Mouse (Mus musculus): Measurements from ENCODE around the gene Sufu. TPM values are rescaled to one million over a fixed set of nuclear protein-coding genes. Genes with fewer than 3 reads are reported as not detected.
A peak's percentile ranks its signal among the peaks of the same experiment; 100 is the strongest.

Gene Sufu
- total RNA-seq, 2 experiments from 2014 or later = 17.9 to 20.3 TPM

DNA sequence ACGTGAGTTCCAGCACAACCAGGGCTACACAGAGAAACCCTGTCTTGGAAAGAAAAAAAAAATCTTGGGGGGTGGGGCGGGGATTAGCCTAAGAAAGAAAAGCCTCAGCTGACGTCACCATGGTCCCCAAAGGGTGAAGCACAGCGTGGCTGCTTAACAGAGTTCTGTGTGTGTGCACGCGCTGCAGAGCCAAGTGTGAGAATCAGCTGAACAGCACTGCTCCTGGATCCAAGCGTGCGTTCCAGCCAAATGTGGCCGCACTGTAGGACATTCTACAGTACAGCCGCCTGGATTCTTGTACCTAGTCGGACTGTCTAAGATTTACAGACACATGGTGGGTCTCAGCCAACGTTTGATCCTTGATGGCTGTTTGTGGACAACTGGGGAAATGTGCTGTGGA, 29.8 kb downstream of the Sufu start:
- DNase-seq (ENCODE audit: low spot score in 2 of 2) = no peak

DNA sequence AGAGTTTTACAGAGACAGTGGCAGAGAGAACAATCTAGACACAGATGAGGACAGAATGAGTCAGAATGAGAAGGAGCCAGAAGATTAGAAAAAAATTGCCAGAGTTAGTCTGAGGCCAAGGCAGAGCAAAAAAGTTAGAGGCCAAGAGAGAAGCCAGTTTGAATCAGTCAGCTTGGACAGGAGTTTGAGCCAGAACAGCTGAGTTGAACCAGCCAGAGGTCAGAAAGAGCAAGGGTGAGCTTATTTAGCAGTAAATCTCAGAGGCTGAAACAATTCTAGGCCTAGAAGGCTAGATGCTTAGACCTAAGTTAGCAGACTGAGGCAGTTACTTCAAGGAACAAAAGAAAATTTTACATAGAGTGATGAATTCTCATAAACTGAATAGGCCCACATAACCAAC, 32.6 kb downstream of the Sufu start:
- no peak for DNase-seq (ENCODE audit: low spot score in 2 of 2)

DNA sequence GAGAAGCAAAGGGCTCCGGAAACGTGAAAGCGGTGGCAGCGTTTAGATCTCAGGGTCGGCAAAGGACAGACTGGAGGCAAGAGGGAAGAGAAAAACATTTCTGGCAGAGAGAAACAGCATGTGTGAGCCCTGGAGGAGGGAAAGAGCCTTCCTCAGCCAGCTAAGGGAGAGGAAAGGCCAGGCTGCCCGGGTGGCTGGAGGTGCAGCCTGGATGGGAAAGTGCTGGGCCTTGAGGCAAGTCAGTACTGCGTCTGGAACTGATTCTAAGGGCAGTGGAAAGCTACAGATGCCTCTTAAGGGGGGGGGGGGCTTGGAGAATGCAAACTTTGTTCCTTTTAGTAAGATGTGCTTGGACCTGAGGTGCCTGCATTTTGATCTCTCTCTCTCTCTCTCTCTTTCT, 37.0 kb downstream of the Sufu start:
- no peak for DNase-seq (ENCODE audit: low spot score in 2 of 2)

DNA sequence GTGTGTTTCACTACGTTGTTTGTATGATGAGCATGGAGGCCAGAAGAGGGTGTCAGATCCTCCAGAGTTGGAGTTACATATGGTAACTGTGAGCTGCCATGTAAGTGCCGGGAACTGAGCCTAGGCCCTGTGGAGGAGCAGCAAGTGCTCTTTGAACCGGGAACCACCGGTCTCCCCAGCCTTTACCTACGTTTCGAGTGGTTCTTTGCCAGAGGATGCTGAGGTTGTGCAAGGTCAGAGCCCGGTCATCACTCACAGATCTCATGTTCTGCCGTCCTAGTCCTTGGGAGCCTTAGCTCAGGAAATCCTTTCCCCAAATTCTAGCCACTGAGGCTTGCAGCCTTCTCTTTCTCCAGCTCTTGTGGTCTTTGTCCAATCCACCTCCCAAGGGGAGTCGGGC, 37.5 kb downstream of the Sufu start:
- no peak for DNase-seq (ENCODE audit: low spot score in 2 of 2)

DNA sequence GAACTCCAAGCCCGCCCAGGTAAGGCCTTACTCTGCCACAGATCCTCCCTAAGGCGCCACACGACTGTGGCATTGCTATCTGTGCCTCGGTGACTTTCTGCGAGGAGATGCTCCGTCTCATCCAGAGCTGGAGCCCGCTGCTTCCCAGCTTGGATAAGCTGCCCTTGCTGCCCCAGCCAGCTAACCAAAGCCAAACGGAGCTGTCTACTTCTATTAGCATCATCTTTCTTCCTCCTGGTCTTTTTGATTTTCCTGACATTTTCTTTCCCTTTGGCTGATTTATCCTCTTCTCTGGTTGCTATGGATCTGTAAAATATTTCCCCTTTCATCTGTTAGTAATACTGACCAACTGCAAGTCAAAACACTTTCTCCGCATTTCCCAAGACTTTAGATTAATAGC, 37.9 kb downstream of the Sufu start:
- no peak for DNase-seq (ENCODE audit: low spot score in 2 of 2)

DNA sequence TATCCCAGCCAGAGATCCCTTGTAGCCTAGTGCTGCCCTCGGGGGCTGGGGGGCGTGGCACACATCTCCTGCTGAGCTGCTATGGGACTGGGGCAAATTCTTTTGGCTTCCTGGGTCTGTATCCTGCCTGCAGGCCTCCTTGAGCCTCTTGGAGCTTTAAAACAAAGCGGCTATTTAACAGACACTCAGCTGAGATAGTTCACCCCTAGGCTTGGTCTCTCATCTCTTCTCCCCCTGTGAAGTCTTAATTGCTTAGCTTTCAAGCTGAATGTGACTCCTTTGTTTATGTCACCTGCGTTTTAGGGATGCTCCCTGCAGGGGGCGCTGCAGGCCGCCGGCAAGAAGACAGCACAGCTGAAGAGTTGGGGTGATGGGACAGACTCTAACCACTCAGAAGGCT, 38.8 kb downstream of the Sufu start:
- DNase-seq (ENCODE audit: low spot score in 2 of 2) = no peak

DNA sequence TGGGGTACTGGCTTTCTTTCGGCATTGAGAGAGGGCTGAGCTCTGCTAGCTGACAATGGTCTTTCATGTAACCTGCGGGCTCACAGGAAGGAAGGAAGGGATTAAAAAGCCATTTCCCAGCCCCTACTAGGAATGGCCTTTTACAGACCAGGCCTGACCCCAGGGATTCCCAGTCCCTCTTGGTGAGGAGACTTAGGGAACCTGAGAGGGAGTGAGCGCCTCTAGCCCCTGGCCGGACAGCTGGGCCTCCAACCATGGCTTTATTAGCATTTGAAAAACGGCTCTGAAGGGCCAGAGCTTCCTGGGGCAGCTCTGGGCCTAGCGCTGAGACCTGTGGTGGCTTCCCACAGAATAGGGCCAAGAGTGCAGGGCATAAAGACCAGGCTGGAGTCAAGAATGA, 46.8 kb downstream of the Sufu start:
- DNase-seq (ENCODE audit: low spot score in 2 of 2) = no peak

DNA sequence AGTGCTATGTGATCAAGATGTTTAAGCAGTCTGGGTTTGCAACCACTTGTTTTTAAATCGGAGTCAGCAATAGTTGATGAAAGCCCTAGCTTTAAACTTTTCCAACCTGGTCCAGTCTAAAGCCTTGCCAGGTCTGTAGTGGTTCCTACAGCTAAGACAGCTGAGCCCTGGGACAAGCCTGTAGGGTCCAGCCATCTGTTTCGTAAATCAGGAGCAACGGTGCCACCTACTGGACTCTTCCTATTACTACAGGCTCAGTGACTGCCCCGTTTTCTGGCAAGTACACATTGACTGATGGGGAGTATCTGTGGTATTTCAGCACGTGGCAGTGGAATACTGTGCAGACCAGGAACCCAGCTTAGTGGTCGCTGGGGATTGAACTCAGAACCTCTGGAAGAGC, 47.5 kb downstream of the Sufu start:
- peak; percentile 64 to 67 for DNase-seq (ENCODE audit: low spot score in 2 of 2)

DNA sequence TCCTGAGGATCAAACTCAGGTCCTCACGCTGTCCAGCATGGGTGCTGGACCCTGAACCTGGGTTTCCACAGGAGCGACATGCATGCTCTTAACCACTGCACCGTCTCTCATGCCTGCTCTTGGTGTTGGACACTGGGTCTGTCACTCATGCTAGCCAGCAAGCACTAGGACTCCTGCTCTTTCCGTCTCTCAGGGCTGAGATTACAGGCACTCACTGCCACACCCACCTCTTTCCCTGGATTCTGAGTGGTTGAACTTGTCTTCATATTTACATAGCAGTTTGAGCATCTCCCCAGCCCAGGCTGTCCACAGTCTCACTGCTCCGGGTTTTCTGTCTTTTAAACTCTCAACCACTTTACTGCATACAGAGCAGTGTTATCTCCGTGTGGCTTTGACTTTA, 48.9 kb downstream of the Sufu start:
- DNase-seq (ENCODE audit: low spot score in 2 of 2) = no peak

DNA sequence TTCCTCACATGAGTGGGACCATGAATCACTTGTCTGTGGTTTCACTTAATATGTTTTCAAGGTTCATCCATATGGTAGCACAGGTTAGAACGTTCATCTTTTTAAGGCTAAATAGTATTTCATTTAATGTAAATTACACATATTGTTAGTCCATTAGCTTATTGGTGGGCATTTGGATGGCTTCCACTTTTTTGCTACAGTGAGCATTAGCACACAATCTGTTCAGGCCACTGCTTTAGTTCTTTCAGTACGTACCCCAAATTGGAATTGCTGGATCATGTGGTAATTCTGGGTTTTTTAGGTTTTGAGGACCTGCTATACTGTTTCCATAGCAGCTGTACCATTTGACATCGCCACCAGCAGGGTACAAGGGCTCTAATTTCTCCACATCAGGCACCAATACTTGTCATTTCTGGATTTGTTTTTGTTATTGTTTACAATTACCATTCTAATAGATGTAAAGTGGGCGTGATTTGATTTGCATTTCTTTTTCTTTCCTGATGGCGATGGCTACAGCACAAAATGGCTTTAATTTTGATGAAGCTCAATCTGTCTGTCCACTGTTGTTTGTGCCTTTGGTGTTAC, 49.8 kb downstream of the Sufu start:
- no peak for DNase-seq (ENCODE audit: low spot score in 2 of 2)

DNA sequence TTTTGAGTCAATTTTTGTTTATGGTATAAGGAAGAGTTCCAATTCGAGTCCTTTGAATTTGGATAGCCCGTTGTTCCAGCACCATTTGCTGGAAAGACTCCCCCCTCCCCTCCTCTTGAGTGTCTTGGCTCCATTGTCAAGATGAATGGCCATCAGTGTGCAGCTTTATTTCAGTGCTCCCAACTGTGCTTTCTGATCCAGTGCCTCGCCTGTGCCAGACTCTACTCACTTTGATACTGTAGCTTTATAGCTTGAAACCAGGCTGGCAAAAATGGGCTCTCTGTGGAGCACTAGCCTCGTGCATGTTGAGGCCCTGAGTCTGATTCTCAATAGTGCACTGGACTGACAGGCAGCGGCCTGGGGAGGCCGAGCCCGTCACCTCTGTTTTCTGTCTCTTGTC, 50.4 kb downstream of the Sufu start:
- no peak for DNase-seq (ENCODE audit: low spot score in 2 of 2)

DNA sequence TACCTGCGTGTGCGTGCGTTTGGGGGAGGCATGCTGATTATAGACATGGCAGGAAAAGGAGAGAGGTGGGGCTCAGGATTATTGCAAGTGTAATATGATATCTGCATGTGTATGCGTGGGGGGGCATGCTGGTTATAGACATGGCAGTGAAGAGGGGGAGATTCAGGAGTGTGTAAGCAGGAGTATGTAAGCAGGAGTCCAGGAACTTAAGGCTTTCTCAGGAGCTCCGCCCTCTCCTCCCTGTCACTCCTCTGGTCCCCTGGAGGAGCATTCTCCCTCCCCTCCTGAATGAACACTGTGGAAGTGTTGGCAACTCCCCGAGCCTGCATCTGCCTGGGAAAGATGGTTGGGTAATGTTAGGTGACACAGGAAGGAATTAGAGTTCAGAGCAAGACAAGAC, 51.2 kb downstream of the Sufu start:
- DNase-seq (ENCODE audit: low spot score in 2 of 2) = no peak

DNA sequence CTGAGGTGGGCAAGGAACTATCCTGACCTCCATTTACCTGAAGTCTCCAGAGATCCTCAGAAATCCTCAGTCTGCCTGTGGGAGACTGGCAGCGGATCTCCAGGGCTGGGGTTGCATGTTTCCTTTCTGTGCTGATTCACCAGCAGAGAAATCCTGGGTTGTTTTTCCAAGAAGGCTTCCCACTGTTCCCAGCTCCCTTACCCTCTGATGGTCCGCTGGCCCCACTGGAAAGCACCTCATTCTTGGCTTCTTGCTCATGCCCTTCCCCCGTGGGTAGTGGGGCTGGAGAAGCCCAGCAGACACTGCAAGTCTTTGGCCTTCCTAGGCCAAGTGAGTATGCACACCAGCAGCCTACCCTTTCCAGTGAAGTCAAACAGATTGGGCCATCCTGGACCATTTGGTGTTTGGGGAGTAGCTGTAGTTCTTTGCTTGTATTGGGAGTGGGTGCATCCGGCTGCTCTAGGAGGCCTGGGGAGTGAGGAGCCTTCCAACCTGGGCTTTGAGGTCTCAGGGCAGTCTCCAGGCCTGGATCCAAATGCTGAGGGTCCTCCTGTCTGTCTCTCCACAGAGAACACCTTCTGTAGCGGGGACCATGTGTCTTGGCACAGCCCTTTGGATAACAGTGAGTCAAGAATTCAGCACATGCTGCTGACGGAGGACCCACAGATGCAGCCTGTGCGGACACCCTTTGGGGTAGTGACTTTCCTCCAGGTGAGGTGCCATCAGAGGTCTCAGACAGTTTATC, 52.7 kb downstream of the Sufu start:
- no peak for DNase-seq (ENCODE audit: low spot score in 2 of 2)

DNA sequence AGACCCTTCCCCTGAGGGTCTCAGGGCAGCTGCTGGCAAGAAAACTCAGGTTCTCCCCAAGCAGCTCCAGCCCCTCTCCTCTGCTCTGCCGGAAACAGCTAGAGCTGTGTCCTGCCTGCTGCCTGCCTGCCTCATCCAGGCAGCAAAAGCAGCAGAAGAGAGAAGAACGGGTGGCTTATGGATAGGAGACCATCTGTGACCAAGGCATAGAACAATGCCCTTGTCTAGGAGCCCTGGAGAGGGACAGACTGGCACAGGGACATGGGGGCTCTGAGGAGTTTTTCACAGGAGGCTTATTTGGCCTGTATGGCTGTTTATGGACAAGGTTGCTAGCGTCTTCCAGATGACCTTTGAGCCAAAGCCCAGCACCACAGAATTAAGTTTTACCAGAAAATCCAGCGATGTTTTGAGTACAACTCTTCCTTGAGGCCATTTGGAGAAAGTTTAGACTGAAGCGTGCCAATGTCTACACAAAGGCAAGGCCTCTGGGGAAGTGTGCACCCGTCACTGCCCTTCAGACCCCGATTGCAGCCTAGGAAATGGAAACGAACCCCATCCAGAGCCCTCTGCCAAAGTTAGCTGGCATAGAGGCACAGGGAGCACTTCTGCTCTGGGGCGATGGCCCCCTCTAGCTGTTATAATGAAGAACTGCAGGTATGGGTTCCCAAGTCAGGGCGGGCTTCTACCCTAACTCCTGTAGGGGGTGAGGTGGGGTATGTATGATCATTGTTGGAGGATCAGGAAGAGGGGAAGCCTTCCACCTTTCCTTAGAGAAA, 55.5 kb downstream of the Sufu start:
- peak in 1 of 2 experiments; percentile 36 for DNase-seq (ENCODE audit: low spot score in 2 of 2)

DNA sequence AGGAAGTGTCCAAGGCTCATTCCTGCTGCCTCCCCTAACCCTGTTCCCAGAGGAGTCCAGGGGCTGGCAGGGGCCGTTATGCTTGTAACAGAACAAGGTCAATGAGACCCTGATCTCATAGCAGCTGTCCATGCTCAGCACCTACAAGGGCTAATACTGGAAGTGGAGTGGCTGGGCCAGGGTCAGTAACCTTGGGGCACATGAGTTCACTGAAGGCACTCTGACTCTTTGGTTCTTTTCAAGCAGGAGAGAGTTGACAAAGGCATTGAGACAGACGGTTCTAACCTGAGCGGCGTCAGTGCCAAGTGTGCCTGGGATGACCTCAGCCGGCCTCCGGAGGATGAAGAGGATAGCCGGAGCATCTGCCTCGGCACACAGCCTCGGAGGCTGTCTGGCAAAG, 56.2 kb downstream of the Sufu start:
- DNase-seq (ENCODE audit: low spot score in 2 of 2) = no peak

DNA sequence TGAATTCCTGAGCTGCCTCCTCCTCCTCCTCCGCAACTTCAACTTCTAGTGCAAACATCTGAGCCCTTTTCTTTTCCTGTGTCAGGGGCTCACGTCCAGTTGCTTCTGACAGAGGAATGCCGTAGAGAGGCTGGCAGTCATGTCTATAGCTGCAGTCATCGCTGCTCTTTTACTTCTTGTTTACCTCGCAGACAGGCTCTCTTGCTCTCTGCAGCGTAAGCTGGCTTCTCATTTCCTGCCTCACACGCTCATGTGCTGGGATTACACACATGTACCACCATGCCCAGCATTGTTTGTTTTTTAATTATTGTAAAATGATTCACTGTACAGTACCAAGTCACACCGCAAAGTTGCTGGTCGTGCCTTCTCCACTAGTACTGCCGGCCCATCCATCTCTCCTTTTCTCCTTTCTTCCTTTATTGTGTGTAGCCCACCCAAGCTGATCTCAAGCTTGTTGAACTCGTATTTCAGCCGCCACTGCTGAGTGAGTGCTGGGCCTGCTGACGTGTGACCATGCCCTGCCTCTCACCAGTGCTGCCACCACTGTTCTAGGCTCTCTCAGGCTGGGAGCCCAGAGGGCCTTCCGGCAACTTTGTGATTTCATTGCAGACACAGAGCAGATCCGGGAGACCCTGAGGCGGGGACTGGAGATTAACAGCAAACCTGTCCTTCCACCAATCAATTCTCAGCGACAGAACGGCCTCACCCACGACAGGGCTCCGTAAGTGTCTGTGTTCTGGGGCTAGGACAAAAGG, 57.6 kb downstream of the Sufu start:
- DNase-seq (ENCODE audit: low spot score in 2 of 2) = no peak

DNA sequence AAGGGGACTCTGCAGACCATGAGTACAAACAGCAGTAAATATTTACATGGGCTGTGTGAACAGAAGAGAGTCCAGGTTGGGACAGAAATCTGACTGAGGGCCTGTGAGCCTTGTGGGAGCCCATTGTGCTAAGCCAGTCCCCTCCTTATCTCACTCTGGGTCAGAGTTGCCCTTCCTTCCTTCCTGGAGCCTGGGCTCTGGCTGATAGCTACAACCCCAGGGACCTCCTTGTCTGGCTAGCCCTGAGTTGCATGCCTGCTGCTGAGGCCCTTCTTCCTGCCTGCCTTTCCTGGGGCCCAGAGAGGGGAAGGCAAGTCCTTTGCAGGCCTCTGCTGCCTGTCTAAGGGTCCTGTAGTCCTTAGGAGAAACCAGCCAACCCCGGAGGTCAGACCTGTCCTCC, 58.3 kb downstream of the Sufu start:
- no peak for DNase-seq (ENCODE audit: low spot score in 2 of 2)

DNA sequence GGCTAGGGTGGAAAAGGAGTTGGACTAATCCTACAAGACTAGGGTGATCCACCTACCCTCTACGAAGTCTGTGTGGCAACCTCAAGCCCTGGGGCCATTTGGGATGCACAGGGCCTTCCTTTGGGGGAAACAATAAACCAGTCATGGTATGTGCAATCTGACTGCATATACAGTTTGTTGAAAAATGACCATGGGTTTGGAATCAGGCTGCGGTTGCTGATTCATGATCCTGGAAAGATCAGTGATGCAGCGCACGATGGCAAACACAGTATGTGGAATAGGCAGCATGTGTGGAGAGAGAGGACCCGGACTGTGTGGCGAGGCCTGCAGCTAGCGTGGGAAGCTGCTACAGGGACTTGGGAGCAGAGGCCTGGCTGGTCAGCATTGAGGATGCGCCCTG, 58.9 kb downstream of the Sufu start:
- no peak for DNase-seq (ENCODE audit: low spot score in 2 of 2)

DNA sequence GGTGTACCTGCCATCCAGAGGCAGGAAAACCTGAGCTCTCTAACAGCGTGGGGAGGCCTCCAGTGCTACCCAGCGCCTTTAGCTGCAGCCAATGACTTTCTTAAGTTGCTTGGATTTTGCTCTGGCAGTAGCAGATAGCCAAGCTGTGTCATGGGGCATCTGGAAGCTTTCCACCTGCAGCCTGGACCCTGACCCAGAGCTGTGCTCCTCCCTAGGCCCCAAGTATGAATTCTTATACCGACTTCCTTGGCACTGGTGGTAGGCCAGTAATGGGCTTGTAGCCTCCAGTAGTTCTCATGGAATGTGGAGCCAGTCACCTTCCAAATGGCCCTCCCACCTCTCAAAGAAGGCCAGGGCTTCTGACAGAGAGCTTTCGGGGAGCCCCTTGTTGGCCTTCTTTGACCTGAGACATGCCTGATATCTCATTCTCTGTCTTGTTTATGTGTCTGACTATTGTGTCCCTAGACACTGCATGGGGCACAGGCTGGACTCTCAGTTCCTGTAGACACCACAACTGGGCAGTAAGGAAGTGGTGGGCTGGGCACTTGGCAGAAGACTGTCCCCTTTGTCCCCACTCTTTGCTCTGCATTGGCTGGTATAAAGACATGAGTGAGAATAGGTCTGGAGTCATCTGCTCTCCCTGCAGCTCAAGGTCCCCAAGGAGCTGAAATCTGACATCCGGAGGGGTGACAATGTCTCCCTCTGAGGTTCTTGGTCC, 59.5 kb downstream of the Sufu start:
- no peak for DNase-seq (ENCODE audit: low spot score in 2 of 2)

DNA sequence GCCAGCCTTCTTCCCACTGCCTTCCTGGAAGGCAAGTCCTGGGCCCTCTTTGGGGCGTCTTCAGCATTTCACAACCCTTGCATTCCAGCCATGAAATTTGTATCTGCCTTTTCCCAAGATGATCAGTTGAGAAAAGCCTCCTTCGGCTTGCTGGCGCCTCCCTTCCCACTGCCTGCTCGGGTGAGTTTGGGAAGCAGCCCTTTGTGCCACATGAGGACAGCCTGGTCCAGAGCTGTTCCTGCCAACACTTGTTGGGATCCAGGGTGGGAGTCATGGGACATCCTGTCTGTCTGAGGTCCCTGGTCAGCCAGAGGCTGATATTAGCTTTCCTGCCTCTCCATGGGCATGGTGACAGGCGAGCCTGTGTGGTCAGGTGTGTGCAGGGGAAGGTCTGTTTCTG, 61.1 kb downstream of the Sufu start:
- DNase-seq (ENCODE audit: low spot score in 2 of 2) = no peak

DNA sequence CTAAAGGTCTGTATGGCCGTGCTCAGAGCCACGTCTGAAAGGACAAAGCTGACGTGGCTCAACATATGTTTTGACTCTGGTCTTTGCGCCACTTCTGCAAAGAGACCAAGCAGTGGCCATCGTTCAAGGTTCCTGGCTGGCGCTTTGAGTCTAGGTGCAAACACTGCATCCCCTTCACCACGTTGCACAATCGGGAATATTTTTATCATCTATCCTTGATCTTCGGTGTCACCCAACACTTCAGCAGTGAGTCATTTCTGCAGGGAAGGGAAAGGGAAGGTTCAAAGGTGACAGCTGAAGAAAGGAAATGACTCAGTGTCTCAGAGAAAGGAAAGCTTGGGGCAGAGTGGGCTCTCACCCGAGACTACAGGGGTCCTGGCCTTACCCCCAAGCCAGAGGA, 62.6 kb downstream of the Sufu start:
- peak in 1 of 2 experiments; percentile 48 for DNase-seq (ENCODE audit: low spot score in 2 of 2)
